Mouse (Mus musculus) CD4-positive, CD25-positive, alpha-beta regulatory T cell, adult 4 months (primary cell): ENCODE results near the gene Slc33a1. TPM values are rescaled to one million over a fixed set of nuclear protein-coding genes. Genes with fewer than 3 reads are reported as not detected.

ENCODE experiments used
- ATAC-seq: one replicate; pipeline ENCODE4 v1.8.0; 2017
- polyA plus RNA-seq, 2 experiments: library from polyadenylated mRNA; unstranded; fragments of 100-300 nt; shearing (Covaris generic); gene quantifications; one replicate each; pipeline ENCODE4 v1.2.1; 2017

Slc33a1 gene
- 1 to 10 TPM; 8.0 to 8.1 TPM for polyA plus RNA-seq

DNA sequence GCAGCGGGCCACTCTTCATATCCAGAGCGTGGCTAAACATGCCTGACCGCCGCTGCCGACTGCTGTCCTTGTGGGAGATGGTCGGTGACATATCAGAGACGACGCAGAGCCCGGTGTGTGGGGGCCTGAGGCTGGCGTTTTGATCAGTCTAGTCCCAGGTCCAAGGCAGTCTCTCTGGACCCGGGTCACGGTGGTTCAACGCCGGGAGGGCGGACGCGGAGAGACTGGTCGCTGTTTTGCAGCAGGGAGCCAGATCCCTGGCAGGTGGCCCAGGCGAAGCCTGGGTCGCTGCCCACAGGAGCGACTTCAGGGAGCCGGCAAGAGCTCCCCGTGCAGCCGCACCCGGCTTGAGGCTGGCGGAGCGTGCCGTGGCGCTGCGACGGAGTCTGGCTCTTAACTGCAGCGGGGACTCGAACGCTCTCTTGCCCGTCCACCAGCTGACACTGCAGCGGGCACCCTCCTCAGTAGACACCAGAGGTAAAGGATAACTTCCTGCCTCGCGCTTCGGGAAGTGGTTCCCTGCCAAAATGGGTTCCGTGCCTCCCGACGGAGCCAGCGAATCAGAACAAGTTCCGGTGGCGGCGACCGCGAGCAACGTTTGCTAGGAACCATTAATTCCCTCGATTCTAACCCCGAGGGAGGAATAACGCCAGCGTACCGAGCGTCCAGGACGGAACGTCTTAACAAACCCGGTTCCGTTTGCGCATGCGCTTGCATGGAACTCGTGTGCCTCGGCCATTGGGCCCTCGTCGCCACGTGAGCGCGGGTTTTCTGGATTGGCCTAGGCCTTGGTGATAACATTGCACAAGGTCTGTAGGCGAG, at the start of gene Slc33a1:
Slc33a1 (minus strand) TSS at position 669 of the 822 bp plus-strand sequence.
- ATAC-seq, result peak; percentile 91

DNA sequence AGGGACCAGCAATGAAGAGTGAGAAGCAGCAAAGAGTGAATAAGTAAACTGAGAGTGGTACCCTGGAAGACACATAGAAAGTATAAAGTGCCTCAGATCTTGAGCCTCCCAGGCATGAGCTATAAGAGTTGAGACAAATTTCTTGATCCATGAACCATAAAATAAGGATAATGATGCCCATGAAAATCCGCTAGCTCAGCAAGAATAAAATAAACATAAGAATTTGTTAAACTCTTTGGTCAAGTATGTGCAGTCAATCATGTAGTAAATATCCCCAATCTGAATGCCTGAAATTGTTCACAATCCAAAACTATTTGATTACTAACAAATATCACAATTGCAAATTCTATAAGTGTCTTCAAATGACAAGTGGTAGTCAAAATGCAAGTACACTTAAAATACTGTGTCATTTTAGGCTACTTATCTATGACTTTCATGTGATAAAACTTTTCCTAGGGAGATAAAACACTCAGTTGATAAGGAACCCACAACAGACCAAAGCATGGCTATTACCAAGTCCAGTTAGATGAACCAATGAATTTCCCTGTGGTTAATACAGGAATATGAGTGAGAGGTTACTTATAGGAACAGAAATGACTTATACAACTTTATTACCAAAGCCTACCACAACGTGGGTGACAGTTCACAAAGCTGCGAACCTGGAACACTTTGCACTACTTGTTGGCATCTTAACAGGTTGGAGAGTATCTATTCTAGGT, 24.3 kb upstream of the Slc33a1 start:
- ATAC-seq, result no peak

DNA sequence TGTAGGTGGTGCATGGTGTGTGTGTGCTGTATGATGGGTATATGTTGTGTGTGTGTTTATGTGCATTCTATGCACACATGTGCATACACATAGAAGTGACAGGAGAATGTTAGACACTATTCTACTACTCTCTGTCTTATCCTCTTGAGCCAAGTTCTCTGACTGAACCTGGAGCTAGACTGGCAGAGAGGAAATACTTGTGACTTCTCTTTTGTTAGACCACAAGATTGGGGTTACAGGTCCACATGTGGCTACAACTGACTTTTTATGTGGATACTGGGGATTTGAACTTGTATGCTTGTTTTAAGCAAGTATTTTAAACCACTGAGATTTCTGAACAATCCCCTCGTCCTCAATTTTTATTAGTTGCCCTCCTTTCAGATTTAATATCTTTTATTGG, 22.1 kb upstream of the Slc33a1 start:
- ATAC-seq, result no peak

DNA sequence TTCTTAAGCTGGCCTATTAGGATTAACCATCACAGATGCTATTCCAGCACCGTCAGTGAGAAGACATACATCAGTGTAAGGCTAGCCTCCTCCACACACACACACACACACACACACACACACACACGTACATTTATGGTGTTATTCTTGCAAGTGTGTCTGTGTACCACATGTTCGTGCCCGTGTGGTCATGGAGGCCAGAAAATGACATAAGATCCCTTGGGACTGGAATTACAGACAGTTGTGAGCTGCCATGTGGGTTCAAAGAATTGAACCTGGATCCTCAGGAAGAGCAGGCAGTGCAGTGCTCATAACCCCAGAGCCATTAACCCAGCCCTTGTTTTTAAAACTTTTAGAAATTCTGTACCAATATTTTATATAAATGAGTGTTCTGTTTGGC, 13.3 kb upstream of the Slc33a1 start:
- no peak for ATAC-seq

DNA sequence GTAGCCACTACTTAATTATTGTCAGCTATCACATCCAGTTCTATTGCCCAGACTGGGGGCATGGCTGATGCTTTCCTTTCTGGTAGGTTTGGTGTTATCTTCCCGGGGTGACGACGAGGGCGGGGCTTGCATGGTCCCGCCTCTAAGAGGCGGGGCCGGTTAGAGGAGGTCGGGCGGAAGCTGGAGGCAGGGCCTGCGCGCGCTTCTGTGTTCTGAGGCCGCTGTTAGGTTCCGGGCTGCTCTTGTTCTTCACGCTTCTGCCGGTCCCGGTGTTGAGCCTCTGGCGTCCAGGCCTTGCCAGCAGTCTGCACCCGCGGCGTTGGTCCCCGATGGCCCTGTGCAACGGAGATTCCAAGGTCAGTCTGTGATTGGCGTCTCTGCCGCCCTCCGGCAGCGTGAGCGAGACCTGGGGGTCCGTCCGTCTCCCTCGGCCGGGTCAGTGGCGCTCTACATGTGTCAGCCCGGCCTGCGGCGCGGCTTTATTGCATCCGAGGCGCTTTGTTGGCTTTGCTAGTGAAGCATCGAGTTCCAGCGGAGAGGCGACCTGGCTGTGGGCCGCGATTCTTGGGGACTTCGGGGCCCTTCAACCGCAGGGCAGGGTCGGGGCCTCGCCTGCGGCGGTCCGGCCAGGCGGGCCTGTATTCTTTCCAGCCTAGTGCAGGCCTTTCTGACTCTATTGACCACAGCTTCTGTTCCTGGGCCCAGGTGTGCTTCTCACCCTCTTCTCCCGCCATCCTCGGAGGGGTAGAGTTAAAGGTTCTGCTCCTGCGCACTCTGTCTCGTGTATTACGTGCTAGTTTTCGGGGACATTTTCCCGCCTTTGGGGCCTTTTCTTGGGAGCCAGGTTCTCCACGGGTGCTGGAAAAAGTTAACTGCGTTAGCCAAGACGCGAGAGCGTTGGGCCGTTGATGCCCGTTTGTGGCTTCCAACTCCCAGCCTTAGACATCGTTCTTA, 11.7 kb upstream of the Slc33a1 start, which contains the start of gene Gmps:
Gmps (plus strand) TSS at position 152 of the 954 bp plus-strand sequence.
- ATAC-seq, result peak; percentile 99

DNA sequence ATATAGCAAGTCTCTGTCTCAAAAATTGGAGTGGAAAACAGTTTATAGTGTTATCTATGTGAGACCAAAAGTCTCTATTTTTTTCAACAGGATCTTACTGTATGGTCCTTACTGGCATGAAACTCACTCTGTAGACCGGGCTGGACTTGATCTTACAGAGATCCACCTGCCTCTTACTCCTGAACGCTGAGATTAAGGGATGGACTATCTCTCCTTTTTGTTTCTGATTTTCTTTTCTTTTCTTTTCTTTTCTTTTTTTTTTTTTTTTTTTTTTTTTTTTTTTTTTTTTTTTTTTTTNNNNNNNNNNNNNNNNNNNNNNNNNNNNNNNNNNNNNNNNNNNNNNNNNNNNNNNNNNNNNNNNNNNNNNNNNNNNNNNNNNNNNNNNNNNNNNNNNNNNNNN, 1.4 kb upstream of the Slc33a1 start:
- no peak for ATAC-seq

DNA sequence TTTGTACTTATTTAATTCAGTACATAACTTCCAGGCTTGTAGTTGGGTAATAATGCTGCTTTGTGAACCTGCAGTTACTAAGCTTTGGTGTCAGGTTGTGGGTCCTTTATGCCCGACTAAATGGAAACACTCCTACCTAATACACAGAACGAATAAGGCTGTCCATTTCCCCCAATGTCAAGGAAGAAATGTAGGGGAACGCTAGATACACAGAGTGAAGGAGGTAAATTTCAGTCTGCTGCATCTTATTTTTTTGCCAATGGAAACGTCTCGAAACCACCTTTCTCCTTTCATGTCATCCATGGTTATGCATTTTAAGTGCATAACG, 318 bp upstream of the Slc33a1 start:
- no peak for ATAC-seq

DNA sequence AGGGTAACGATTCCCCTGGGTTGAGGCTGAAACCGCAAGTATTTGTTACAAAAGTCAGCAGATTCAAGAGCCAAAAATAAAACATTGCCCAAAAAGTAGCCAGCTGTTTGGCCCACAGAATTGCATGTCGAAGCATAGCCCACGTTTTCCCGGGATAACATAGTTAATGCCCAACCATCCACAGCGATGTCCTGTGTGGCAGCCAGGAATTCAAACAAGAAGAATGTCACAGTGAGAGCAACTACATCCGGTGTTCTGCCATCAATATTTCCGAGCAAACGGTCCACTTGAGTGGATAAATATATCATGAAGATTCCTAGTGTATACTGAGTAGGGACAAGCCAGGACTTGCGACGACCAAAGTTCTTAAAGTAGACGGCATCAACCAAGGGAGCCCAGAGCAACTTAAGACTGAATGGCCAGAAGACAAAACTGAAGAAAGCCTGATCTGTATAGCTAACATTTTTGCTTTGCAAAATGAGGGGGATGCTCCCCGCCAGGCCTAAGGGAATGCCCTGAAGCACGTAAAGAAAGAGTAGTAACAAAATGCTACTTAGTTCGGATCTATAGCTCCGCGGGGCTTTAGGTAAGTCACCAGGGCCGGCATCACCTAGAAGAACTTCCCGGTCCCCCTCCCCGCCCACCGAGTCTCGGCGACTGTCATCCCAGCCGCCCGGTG, 1.0 kb downstream of the Slc33a1 start:
- no peak for ATAC-seq

DNA sequence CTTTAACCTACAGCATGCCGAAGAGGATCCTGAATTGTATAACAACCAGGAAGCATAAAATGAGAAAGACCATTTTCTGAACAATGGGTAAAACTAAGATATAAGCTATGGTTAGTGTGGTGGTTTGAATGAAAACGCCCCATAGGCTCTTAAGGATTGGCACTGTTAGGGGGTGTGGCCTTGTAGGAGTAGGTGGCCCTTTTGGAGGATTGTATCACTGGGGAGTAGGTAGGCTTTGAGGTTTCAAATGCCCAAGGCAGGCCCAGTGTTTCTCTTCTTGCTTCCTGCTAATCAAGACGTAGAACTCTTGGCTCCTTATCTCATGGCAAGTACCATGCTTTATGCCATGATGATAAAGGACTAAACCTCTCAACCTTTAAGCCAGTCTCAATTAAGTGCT, 14.7 kb downstream of the Slc33a1 start:
- no peak for ATAC-seq

DNA sequence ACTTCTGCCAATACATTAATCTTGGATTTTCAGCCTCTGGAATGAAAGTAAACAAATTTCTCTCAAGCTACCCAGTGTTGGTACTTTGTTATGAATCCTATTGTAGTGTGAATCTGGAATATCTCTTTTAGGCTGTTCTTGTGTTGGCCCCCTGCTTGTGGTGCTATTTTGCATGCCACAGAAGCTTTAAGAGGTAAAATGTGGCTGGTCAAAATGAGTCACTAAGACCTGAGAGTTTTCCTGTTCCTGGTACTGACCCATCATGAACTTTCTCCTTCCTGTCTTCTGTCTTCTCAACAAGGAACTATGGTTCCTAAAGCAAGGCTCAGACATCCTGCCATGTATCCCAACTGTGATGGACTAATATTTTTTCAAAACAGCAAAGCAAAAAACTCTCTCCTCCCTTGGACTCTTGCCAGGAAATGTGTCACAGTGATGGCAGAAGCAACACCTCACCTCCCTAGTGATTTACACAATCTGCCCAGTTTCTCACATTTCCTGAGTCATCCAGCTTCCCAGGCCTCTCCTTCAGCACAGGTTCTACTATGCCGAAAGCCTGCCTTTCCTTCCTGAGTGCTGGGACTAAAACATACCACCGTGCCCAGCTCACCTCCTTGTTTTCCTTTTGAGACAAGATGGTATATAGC, 23.2 kb downstream of the Slc33a1 start:
- no peak for ATAC-seq

DNA sequence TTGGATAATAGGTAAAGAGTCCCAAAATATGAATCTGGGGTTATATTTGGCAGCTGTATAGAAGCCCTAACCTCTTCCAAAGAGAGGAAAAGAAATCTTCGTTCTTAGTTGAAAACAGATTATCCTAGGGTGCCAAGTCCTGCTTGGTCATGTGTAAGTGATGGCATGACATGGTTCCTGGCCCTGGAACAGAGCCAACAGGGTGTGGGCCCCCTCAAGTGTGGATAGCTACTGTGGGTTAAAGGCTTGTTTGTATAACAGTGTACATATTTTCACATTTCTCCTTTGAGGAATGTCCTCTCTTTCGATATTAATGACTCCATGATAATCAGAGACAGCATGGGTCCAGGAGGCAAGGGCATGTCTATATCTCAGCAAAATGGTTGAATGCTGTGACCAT, 25.6 kb downstream of the Slc33a1 start:
- ATAC-seq, result no peak

DNA sequence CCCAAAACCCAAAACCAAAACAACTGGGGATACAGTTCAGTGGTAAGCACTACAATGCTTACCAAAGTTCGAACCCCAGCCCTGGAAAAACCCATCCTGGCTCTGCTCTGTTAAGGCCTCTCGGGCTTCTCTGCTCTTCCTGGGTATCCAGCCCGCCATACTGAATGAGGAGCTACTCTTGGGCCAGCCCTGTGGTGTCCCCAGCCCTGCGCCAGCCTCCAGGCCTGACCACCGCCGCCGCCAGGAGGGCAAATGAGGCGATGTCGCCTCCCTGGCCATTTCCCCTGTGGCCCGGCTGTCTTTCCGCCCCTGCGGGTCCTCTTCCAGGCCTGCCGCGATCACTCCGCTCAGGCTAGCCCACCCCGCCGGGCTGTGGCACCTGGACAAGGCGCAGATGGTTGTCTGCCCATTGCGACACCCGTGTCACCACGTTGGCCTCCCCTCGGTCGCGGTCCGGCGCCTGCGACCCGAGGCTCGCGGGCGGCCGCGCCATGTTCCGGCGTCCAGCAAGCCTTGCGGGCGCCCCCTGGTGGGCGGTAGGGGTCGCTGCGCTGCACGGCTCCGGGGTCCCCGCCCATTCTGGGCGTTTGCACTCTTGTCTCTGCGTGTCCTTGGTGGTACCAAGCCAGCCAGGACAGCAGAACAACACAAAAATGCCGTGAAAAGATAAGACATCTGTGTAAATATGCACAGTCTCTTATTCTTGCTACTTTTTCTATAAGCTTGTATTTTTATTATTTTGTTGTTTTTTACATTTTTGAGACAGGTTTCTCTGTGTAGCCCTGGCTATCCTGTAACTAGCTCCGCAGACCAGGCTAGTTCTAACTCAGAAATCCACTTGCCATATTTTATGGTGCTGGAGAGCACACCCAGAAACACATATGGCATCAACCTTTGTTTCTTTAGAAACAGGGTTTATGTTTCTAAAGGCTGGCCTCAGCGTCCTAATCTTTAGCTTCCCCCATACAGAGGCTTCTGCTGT, 35.4 kb downstream of the Slc33a1 start, which contains the start of gene E130311K13Rik:
E130311K13Rik (minus strand) TSS at position 595 of the 982 bp plus-strand sequence.
- peak; percentile 93 for ATAC-seq

DNA sequence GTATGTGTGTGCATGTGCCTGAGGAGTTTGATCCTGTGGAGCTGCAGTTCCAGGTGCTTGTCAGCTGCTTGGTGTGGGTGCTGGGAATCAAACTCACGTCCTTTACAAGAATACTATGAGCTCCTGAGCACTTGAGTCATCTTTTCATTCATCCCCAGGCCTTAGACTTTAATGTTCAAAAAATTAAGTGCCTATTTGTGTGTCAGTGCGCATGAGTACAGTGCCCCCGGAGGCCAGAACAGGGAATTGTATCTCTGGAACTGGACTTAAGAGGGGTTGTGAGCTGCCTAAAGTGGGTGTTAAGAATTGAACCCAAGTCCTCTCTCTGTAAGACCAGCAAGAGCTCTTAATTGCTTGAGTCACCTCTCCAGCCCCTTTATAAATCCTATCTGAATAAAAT, 44.9 kb downstream of the Slc33a1 start:
- ATAC-seq, result peak; percentile 75

DNA sequence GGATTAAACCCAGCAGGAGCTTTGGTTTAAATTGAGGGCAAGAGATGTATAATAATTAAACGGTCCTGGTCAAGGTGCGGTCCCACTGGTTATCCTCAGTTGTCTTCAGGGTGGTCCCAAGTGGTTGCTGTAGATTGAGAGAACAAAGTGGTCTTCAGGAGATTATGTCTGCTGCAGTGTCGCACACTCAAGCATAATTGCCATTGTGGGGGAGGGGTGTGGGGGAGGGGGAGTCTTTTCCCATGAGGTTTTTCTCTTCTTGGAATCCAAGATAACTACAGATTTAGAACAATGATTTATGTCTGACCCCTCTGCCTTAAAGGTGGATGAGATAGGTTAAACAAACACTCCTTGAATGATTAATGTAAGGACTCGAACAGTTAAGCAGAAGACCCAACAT, 54.3 kb downstream of the Slc33a1 start:
- no peak for ATAC-seq

DNA sequence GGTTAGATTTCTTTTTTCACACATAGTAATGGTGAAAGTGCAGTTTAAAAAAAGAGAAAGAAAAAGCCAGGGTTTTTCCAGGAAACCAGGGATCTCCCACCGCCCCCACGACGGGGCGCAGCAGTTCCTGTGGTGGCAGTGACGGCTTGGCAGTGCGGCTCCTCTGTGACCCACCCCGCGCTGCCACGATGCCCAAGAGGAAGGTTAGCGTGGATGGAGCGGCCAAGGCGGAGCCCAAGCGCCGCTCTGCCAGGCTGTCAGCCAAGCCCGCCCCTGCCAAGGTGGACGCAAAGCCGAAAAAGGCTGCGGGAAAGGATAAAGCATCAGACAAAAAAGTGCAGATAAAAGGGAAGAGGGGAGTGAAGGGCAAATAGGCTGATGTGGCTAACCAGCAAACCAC, 59.3 kb downstream of the Slc33a1 start:
- no peak for ATAC-seq

DNA sequence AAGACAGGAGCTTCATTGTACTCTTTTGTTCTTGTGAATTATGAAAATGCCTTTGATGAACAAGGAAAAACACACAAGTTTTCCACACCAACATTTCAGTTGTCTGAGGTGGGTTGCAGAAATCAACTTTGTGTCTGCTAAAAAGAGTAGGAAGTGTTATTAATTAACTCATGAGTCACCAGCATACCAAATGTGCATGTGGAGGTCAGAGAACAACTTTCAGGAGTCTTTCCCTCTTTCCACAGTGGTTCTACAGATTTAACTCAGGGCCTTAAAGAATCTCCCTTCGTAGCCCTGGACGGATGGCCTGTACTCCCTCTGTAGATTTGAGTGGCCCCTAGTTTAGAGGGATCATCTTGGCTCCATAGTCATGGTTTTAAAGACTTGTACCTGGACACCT, 60.4 kb downstream of the Slc33a1 start:
- no peak for ATAC-seq

DNA sequence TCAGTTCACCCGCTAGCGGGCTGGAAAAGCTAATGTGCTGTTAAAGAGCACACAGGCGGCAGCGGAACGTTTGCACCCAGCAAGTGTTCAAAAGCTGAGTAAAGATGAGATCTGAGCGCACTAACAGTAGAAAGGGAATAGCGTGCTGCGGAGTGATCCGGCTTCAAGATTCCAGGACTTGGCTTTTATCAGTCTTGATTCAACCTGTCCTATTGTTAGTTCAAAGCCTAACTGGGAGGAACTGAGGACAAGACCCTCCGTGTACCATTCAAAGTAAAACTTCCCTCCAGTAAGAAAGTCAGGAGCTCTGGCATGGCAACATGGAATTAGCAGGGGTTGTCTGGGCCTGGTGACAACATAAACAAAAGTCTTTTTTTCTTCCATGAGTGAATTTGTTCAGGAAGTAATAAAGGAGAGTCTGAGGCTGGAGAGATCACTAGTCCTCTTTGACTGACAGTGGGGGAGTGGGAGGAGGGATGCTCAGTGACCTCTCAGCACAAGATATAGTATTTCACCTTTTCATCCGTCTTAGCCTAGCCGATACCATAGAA, 64.5 kb downstream of the Slc33a1 start:
- no peak for ATAC-seq

DNA sequence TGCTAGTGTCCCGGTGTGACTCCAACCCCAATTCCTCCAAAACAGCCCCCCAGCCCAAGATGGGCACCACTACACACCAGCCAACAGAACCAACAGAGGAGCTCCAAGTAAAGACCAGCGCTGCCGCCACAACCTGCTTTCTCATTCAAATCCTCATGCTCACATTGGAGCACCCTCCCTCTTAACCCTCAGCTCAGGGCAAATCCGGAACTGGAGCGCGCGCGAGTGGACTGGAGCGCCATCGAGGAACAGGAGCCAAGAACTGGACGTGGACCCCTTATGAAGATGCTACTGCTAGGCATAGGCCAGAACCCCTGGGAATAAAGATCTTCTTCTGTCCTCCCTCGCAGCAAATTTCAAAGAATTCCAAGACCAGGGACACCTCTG, 65.3 kb downstream of the Slc33a1 start, which contains the start of gene Plch1:
Plch1 (minus strand) TSS at position 164 of the 387 bp plus-strand sequence.
- ATAC-seq, result peak; percentile 56

DNA sequence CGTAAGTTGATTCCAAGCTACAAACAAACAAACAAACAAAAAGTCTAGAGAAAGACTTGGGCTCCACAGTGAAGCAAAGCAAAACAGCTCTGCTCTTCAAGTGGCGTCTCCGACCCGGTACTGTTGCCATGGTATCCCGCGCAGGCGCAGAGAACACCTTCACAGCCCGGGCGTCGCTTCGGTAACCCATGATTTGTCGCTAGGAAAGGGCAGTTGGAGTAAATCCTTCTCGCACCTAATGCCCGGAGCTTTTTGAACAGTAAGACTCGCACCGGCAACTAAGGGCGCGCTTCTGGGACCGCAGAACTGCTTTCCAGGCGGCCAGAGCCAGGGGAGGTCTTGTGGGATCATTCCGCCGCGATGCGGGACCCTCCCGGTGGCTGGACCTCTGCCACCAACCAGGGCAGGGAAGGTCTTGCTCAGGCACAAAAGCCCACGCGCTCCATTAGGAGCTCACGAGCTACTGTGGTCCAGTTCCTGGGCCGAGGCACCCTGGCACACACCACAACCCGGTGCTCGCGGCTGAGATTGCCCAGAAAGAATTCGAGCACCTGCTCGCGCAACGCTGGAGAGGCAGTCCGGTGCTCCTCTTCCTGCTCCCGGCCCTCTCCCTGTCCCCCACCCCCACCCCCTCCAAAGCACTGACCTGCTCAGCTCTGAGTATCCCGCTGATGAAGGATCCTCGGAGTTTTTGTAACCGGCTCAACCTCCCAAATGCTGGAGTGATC, 65.8 kb downstream of the Slc33a1 start:
- peak; percentile 63 for ATAC-seq
